Mouse (Mus musculus) forebrain, postnatal 0 days (tissue): Measurements from ENCODE around the gene Ercc8. TPM values are rescaled to one million over a fixed set of nuclear protein-coding genes. Genes with fewer than 3 reads are reported as not detected.

Experiments used
- ATAC-seq: fragments of 200-750 bp; cut with Nextera tagmentation; 2 replicates; pipeline ENCODE4 v1.8.0; 2017; ENCODE audit warnings: mild to moderate bottlenecking, moderate library complexity
- DNase-seq: peaks from one replicate; pipeline ENCODE4 v3.0.0-alpha.2; 2015
- H3K27ac ChIP-seq: fragments of 300-500 bp; sonication (generic); 2 replicates; pipeline ENCODE4 v1.5.1; 2014; ENCODE audit warnings: low read depth, mild to moderate bottlenecking, antibody characterized with exemption, low read length, moderate library complexity, mixed read lengths
- H3K27me3 ChIP-seq: fragments of 300-500 bp; sonication (generic); 2 replicates; pipeline ENCODE4 v1.6.1; 2014; ENCODE audit warnings: mild to moderate bottlenecking, low read length, mixed read lengths; ENCODE audit not compliant: insufficient read depth
- H3K36me3 ChIP-seq: fragments of 300-500 bp; sonication (generic); 2 replicates; pipeline ENCODE4 v1.6.1; 2014; ENCODE audit warnings: mild to moderate bottlenecking, moderate library complexity; ENCODE audit not compliant: insufficient read depth
- H3K4me1 ChIP-seq: fragments of 300-500 bp; sonication (generic); 2 replicates; pipeline ENCODE4 v1.6.1; 2014; ENCODE audit warnings: antibody characterized with exemption; ENCODE audit not compliant: insufficient read depth
- H3K4me2 ChIP-seq: fragments of 300-500 bp; sonication (generic); 2 replicates; pipeline ENCODE4 v1.6.1; 2014; ENCODE audit warnings: low read depth, mild to moderate bottlenecking, moderate library complexity
- H3K4me3 ChIP-seq: fragments of 300-500 bp; sonication (generic); 2 replicates; pipeline ENCODE4 v1.5.1; 2014; ENCODE audit warnings: low read depth, low read length, mixed read lengths
- H3K9ac ChIP-seq: fragments of 300-500 bp; sonication (generic); 2 replicates; pipeline ENCODE4 v1.6.1; 2014; ENCODE audit warnings: mild to moderate bottlenecking
- H3K9me3 ChIP-seq: fragments of 300-500 bp; sonication (generic); 2 replicates; pipeline ENCODE4 v1.6.1; 2016; ENCODE audit warnings: low read length
- CTCF ChIP-seq: sonication (generic); IDR thresholded peaks from 2 replicates; pipeline ENCODE4 v1.5.1; 2016; ENCODE audit warnings: antibody characterized with exemption, control low read depth, low read depth
- WGBS: fragments of 180-500 bp; shearing (Covaris S2); extraction: QIAGEN DNeasy Blood & Tissue Kit; methylation state at CpG from one replicate; pipeline ENCODE4 v1.1.7; 2014; 5-methylcytosine and 5-hydroxymethylcytosine counted together
- polyA plus RNA-seq: library from polyadenylated mRNA; unstranded; fragments of >200 nt; fragmentation: Nextera tagmentation; extraction: Ambion mirVana; gene quantifications from 2 replicates; pipeline ENCODE4 v1.2.1, GENCODE M21; 2015
- total RNA-seq: library from RNA; depleted of rRNA; stranded (reverse); fragments of >200 nt; gene quantifications from 2 replicates; pipeline ENCODE4 v1.2.3, GENCODE M21; 2014; rRNA removed

Ercc8 gene
- total and polyA plus RNA-seq, 2 experiments from 2014 or later, result 28.4 to 38.3 TPM

DNA sequence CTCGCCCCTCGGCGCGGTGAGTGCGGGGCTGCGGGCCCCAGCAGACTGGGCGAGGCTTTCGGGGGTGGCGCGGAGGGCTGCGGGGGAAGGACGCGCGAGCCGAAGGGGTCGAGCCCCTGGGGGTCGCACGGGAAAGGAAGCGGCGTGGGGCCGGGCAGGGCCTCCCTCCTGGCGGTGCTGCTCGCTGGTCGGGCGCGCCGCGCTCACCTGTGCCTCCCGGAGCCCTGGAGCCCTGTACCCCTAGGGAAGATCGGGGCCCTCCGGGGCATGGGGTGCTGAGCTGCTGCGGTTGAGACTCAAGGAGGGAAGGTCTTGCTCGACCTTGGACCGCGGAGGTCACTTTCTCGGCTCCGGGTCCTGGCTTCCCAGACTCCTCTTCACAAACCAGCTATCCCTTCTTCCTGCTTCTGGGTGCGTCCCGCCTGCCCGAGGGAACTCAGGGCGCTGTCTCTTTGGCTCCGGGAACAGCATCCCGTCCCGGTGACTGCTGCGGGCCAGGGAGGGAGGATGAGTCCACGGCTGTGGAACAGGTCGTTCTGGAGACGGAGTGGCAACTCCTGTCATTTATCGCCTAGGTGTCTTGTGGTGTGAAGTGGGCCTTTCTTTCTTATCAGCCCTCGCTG lies 56.1 kb downstream of the Ercc8 start:
- Histone ChIP-seq H3K4me1 (no peaks in the 10 kb centered on the region), H3K27me3 (peaks cover 12% of the 10 kb centered on the region), H3K9ac (peak overlapping the region; percentile 60), H3K4me3 (peak overlapping the region; percentile 70), H3K9me3 (no peaks in the 10 kb centered on the region), H3K27ac (no peak overlapping the region), H3K4me2 (peak overlapping the region; percentile 98), H3K36me3 (no peaks in the 10 kb centered on the region)
- WGBS, result 2% methylated on average over 37 of the region's 50 CpGs
- ATAC-seq (peak; percentile 67), DNase-seq (peak; percentile 31)
- TF ChIP-seq CTCF, result no peak

DNA sequence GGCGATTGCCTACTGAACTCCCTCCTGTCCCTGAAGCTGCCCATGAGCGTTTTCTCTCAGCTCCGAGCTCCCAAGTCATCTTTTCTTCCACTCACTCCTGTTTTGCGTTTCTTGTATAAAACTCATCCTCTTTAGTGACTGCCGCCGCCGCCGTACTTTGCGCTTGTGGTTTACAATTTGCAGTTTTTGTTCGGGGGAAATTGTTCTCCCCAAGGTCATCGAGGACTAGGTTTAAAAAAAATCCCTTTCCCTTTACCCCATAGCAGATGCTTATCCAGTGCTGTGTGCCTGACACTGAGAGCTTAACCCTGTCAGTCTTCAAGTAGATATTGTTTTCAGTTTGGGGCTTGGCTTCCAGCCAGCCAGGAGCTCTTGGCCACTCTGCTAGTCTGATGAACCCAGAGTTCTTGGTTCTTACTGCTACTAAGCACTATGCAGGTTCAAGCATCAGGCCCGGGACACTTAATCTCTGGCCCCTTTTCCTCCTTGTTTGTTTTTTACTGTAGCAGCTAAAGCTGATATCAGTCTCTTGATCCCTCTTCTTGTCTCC lies 56.8 kb downstream of the Ercc8 start:
- Histone ChIP-seq H3K9me3 (no peaks in the 10 kb centered on the region), H3K4me2 (peak overlapping the region; percentile 98), H3K27me3 (peaks cover 12% of the 10 kb centered on the region), H3K36me3 (no peaks in the 10 kb centered on the region), H3K9ac (no peak overlapping the region; the same call in 1 of the 2 replicates), H3K4me1 (no peaks in the 10 kb centered on the region), H3K4me3 (peak overlapping the region; percentile 70), H3K27ac (no peak overlapping the region)
- WGBS, result 2% methylated on average over 12 of the region's 12 CpGs
- ATAC-seq (no peak), DNase-seq (no peak)
- no peak for TF ChIP-seq CTCF

DNA sequence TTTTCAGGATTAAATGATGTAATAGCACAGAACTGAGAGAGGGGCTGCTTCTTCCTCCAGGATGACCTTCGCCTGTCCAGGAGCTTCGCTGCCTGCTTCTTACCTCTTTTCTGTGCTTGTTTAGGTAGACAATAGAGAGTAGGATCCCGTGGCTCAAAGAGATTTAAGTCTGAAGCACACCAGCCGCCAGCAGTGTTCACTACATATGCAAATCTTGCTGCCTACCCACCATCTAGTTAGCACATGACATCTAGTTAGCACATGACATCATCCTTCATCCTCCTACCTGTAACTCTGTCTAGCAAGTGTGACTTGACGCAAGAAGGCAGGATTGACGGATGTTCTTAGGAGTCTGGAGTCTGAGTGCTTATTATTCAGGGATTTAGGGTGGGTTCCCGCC lies 61.2 kb downstream of the Ercc8 start:
- Histone ChIP-seq H3K4me2 (no peak overlapping the region), H3K4me3 (no peak overlapping the region), H3K27me3 (peaks cover 4% of the 10 kb centered on the region), H3K4me1 (no peaks in the 10 kb centered on the region), H3K9ac (no peak overlapping the region), H3K36me3 (no peaks in the 10 kb centered on the region), H3K9me3 (no peaks in the 10 kb centered on the region), H3K27ac (no peak overlapping the region)
- ATAC-seq, result no peak
- TF ChIP-seq CTCF, result no peak
- WGBS, result 59% methylated on average over 7 of the region's 7 CpGs
- no peak for DNase-seq

DNA sequence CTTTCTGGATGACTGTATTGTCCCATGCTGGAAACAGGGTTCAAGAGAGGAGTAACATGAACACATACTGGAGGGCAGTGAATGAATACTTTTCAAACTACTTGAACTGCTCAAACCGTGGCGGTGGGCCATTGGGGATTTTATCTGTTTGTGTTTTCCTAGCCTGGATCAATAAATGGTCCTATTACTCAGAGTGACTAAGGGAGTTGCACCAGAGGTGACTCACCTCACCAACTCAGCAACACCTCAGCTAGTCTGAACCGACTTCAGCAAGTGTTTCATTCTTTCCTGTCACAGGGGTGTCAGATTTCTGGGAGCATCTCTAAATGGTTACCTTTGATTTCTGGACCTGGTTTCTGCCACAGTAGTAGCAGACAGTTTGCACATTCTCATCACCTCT lies 70.7 kb downstream of the Ercc8 start:
- ATAC-seq (no peak), DNase-seq (no peak)
- H3K27ac ChIP-seq, result no peak overlapping the region
- H3K9me3 ChIP-seq, result no peaks in the 10 kb centered on the region
- no peak overlapping the region for H3K9ac ChIP-seq
- no peak overlapping the region for H3K4me3 ChIP-seq
- H3K27me3 ChIP-seq, result no peaks in the 10 kb centered on the region
- no peak overlapping the region for H3K4me2 ChIP-seq
- no peaks in the 10 kb centered on the region for H3K4me1 ChIP-seq
- no peaks in the 10 kb centered on the region for H3K36me3 ChIP-seq
- 83% methylated on average over 3 of the region's 3 CpGs for WGBS
- TF ChIP-seq CTCF, result no peak

DNA sequence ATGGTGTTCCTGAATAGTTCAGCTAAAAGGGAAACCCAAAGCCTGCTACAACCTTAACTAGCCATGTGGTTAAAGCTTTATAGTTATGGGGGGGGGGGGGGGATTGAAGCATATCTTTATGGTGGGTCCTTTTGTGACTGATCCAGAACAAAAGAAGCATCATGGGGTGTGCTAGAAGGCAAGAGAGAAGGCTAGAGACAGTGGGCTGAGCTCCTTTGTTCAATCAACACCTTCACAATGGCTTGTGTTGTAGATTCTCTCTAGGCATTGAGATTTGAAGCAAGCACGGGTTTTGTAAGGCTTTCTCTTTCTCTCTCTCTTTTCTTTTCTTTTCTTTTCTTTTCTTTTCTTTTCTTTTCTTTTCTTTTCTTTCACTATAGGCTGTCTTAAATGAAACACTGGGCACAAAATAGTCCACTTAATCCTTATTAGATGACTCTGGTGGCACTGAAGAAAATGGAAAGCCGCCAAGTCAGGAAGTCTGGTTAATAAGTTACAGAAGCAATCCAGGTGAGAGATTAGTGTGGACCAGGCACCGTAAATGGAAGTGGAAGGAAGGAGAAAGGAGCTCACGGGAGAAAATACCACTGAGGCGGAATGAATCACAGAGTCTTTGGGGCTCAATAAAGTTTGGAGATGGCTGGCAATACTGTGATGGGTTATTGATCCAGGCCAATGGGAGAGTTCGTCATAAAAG lies 71.3 kb downstream of the Ercc8 start:
- no peak overlapping the region for H3K4me2 ChIP-seq
- 63% methylated on average over 6 of the region's 6 CpGs for WGBS
- H3K9me3 ChIP-seq, result no peaks in the 10 kb centered on the region
- no peak for TF ChIP-seq CTCF
- H3K27ac ChIP-seq, result no peak overlapping the region
- H3K4me3 ChIP-seq, result no peak overlapping the region
- H3K4me1 ChIP-seq, result no peaks in the 10 kb centered on the region
- H3K9ac ChIP-seq, result no peak overlapping the region
- H3K36me3 ChIP-seq, result no peaks in the 10 kb centered on the region
- no peak for ATAC-seq
- H3K27me3 ChIP-seq, result no peaks in the 10 kb centered on the region
- no peak for DNase-seq

DNA sequence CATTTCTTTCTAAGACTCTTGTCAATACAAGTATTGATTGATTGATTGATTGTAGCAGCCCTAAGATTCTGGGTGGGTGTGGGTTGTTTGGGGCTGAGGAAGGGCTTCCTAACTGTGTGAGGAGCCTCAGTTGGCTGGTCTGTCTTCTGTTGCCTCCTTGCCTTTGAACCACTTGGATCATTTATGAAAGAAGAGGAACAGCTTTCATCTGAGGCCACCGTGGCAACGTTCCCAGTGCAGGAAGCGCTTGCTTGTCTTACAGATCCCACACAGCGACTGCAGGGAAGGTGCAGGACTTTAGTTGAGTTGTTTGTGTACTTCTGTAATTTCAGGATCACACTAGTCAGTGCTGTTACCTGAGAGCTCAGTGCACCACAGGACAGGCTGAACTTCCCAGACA lies 81.5 kb downstream of the Ercc8 start:
- H3K4me1 ChIP-seq, result no peaks in the 10 kb centered on the region
- no peak overlapping the region for H3K9ac ChIP-seq
- peaks cover 4% of the 10 kb centered on the region; the same call in 1 of the 2 replicates for H3K9me3 ChIP-seq
- H3K4me3 ChIP-seq, result no peak overlapping the region
- no peak for TF ChIP-seq CTCF
- H3K4me2 ChIP-seq, result no peak overlapping the region
- no peaks in the 10 kb centered on the region for H3K27me3 ChIP-seq
- DNase-seq (no peak), ATAC-seq (no peak)
- H3K27ac ChIP-seq, result no peak overlapping the region
- H3K36me3 ChIP-seq, result no peaks in the 10 kb centered on the region
- 60% methylated on average over 4 of the region's 4 CpGs for WGBS

DNA sequence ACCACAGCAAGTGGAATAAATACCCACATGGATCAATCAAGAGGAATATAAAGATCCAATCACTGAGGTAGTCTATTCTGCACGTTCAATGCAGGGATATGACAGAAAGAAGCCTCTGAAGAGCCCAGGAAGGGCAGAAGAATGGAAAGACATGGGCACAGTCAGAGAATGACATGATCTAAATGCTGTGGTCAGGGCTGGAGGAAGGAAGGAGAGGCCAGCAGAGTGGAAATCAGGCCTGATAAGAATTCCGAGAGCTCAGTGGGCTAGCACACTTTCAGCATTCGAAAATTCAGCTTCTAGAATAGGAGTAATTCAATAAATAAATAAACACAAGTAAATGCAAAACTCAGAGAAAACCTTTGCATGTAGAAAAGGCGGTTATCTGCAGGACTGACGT lies 83.2 kb downstream of the Ercc8 start:
- no peak for ATAC-seq
- 81% methylated on average over 5 of the region's 5 CpGs for WGBS
- Histone ChIP-seq H3K9me3 (peaks cover 4% of the 10 kb centered on the region; the same call in 1 of the 2 replicates), H3K27me3 (no peaks in the 10 kb centered on the region), H3K27ac (no peak overlapping the region), H3K9ac (no peak overlapping the region), H3K4me3 (no peak overlapping the region), H3K36me3 (no peaks in the 10 kb centered on the region), H3K4me1 (no peaks in the 10 kb centered on the region), H3K4me2 (no peak overlapping the region)
- TF ChIP-seq CTCF, result no peak
- no peak for DNase-seq

Other genes starting within 250 kb of the Ercc8 start
- gene Smim15, start 114.3 kb upstream of the Ercc8 start, total RNA-seq, result 40.3 and 46.5 TPM in 2 replicates
- gene Smim15, start 114.3 kb upstream of the Ercc8 start, polyA plus RNA-seq, result 34.0 and 36.8 TPM in 2 replicates
- gene Ndufaf2, start 108 bp upstream of the Ercc8 start, total RNA-seq, result 22.1 and 28.1 TPM in 2 replicates
- gene Ndufaf2, start 108 bp upstream of the Ercc8 start, polyA plus RNA-seq, result 84.1 and 103 TPM in 2 replicates
- 2.6 TPM in 2 replicates for gene Elovl7, start 55.7 kb downstream of the Ercc8 start, total RNA-seq
- gene Elovl7, start 55.7 kb downstream of the Ercc8 start, polyA plus RNA-seq, result 2.0 and 2.9 TPM in 2 replicates
- 1.8 and 3.1 TPM in 2 replicates for gene Depdc1b, start 157.6 kb downstream of the Ercc8 start, total RNA-seq
- gene Depdc1b, start 157.6 kb downstream of the Ercc8 start, polyA plus RNA-seq, result 0.50 and 0.51 TPM in 2 replicates